Mouse (Mus musculus) bone marrow, adult 2 months (tissue): ENCODE measurements around the gene Ercc6l2. TPM values are rescaled to one million over a fixed set of nuclear protein-coding genes. Genes with fewer than 3 reads are reported as not detected.

Source experiments
- H3K27ac ChIP-seq: fragments of 200-500 bp; 2 replicates; pipeline ENCODE4 v1.5.1; 2012; ENCODE audit warnings: low read depth, mild to moderate bottlenecking, control low read depth, inconsistent platforms, low read length; ENCODE audit not compliant: control insufficient read depth, poor library complexity, insufficient read depth
- H3K4me1 ChIP-seq: fragments of 200-500 bp; 2 replicates; pipeline ENCODE4 v1.6.1; 2011; ENCODE audit warnings: low read length; ENCODE audit not compliant: control insufficient read depth, insufficient read depth
- H3K4me3 ChIP-seq: fragments of 200-500 bp; replicated peaks from 2 replicates; pipeline ENCODE3; 2011; ENCODE audit warnings: mild to moderate bottlenecking, low read depth, low read length, control low read depth; ENCODE audit not compliant: control insufficient read depth
- CTCF ChIP-seq: fragments of 200-500 bp; IDR thresholded peaks from 2 replicates; pipeline ENCODE4 v1.5.1; 2011; ENCODE audit warnings: low read length, control low read depth; ENCODE audit not compliant: control insufficient read depth, insufficient read depth
- POLR2A ChIP-seq: fragments of 200-500 bp; IDR thresholded peaks from 2 replicates; pipeline ENCODE4 v1.6.1; 2011; ENCODE audit warnings: low read depth, mild to moderate bottlenecking, control low read depth, low read length, borderline replicate concordance; ENCODE audit not compliant: control insufficient read depth
- WGBS: fragments of 180-500 bp; shearing (Covaris S2); methylation state at CpG from one replicate; pipeline ENCODE4 v1.1.7; 2018; 5-methylcytosine and 5-hydroxymethylcytosine counted together
- polyA plus RNA-seq: library from polyadenylated mRNA; stranded (reverse); fragments of >200 nt; gene quantifications from 2 replicates; pipeline ENCODE4 v1.2.4, GENCODE M21; 2011; ENCODE audit warnings: low replicate concordance; ENCODE audit not compliant: missing spikeins, insufficient read depth, insufficient read length

Ercc6l2 gene
- polyA plus RNA-seq, 1 experiment, result 9.9 TPM

- WGBS, result 52% methylated on average over 3 of the region's 3 CpGs
- no peaks in the 10 kb centered on the region for H3K4me1 ChIP-seq
- no peak for TF ChIP-seq POLR2A
- no peak for TF ChIP-seq CTCF
- H3K4me3 ChIP-seq, result no peak overlapping the region
- no peak overlapping the region for H3K27ac ChIP-seq
Observed at GRCm38 (mm10) chr13:63798677-63799076, 16.4 kb upstream of the Ercc6l2 start.

- whole genome bisulfite sequencing, result 37% methylated on average over 1 of the region's 1 CpGs
- no peak overlapping the region for H3K4me3 ChIP-seq
- no peak for TF ChIP-seq CTCF
- no peak for TF ChIP-seq POLR2A
- no peak overlapping the region for H3K27ac ChIP-seq
- no peaks in the 10 kb centered on the region for H3K4me1 ChIP-seq
Observed at GRCm38 (mm10) chr13:63799940-63800339, 15.1 kb upstream of the Ercc6l2 start.

GRCm38 (mm10) chr13:63801289-63801688, 13.8 kb upstream of the Ercc6l2 start:
- WGBS, result 84% methylated on average over 1 of the region's 1 CpGs
- Histone ChIP-seq H3K4me1 (no peaks in the 10 kb centered on the region), H3K4me3 (no peak overlapping the region), H3K27ac (no peak overlapping the region)
- TF ChIP-seq CTCF (no peak), POLR2A (no peak)

GRCm38 (mm10) chr13:63807233-63807632, 7.8 kb upstream of the Ercc6l2 start:
- TF ChIP-seq POLR2A (no peak), CTCF (no peak)
- 80% methylated on average over 1 of the region's 1 CpGs for WGBS
- Histone ChIP-seq H3K27ac (no peak overlapping the region), H3K4me3 (no peak overlapping the region), H3K4me1 (no peaks in the 10 kb centered on the region)

- TF ChIP-seq POLR2A (no peak), CTCF (no peak)
- 59% methylated on average over 3 of the region's 3 CpGs for WGBS
- Histone ChIP-seq H3K4me3 (no peak overlapping the region), H3K27ac (no peak overlapping the region), H3K4me1 (no peaks in the 10 kb centered on the region)
Observed at GRCm38 (mm10) chr13:63807979-63808378, 7.1 kb upstream of the Ercc6l2 start.

GRCm38 (mm10) chr13:63811477-63811876, 3.6 kb upstream of the Ercc6l2 start:
- Histone ChIP-seq H3K4me3 (no peak overlapping the region), H3K27ac (no peak overlapping the region), H3K4me1 (no peaks in the 10 kb centered on the region)
- TF ChIP-seq POLR2A, result no peak
- TF ChIP-seq CTCF, result no peak

- no peak overlapping the region for H3K27ac ChIP-seq
- H3K4me3 ChIP-seq, result peak overlapping the region; percentile 74
- H3K4me1 ChIP-seq, result no peaks in the 10 kb centered on the region
- TF ChIP-seq CTCF (no peak), POLR2A (no peak)
Observed at GRCm38 (mm10) chr13:63815931-63816330, 891 bp downstream of the Ercc6l2 start.

GRCm38 (mm10) chr13:63845758-63846157, 30.7 kb downstream of the Ercc6l2 start:
- no peak overlapping the region for H3K4me3 ChIP-seq
- TF ChIP-seq POLR2A (no peak), CTCF (no peak)
- H3K27ac ChIP-seq, result no peak overlapping the region
- no peaks in the 10 kb centered on the region for H3K4me1 ChIP-seq
- 89% methylated on average over 2 of the region's 2 CpGs for WGBS

GRCm38 (mm10) chr13:63850308-63851011, 35.4 kb downstream of the Ercc6l2 start:
- no peaks in the 10 kb centered on the region for H3K4me1 ChIP-seq
- 79% methylated on average over 3 of the region's 3 CpGs for WGBS
- H3K27ac ChIP-seq, result no peak overlapping the region
- no peak overlapping the region for H3K4me3 ChIP-seq
- TF ChIP-seq POLR2A, result no peak
- TF ChIP-seq CTCF, result no peak
